Mouse (Mus musculus) forebrain, embryonic 12.5 days (tissue): ENCODE measurements around the gene Snx18. TPM values are rescaled to one million over a fixed set of nuclear protein-coding genes. Genes with fewer than 3 reads are reported as not detected.

Source experiments
- ATAC-seq: fragments of 200-750 bp; cut with Nextera tagmentation; 2 replicates; pipeline ENCODE4 v1.8.0; 2017; ENCODE audit warnings: moderate TSS enrichment; ENCODE audit not compliant: low FRiP score
- H3K27ac ChIP-seq: fragments of 300-500 bp; sonication (generic); 2 replicates; pipeline ENCODE4 v1.5.1; 2016; ENCODE audit warnings: mild to moderate bottlenecking
- H3K27me3 ChIP-seq: fragments of 300-500 bp; sonication (generic); 2 replicates; pipeline ENCODE4 v1.6.1; 2016; ENCODE audit warnings: mild to moderate bottlenecking
- H3K36me3 ChIP-seq: fragments of 300-500 bp; sonication (generic); replicated peaks from 2 replicates; pipeline ENCODE4 v1.6.1; 2016; ENCODE audit warnings: mild to moderate bottlenecking
- H3K4me1 ChIP-seq: fragments of 300-500 bp; sonication (generic); 2 replicates; pipeline ENCODE4 v1.6.1; 2016
- H3K4me2 ChIP-seq: fragments of 300-500 bp; sonication (generic); 2 replicates; pipeline ENCODE4 v1.6.1; 2016; ENCODE audit warnings: mild to moderate bottlenecking, moderate library complexity
- H3K4me3 ChIP-seq: fragments of 300-500 bp; sonication (generic); replicated peaks from 2 replicates; pipeline ENCODE4 v1.5.1; 2016; ENCODE audit warnings: mild to moderate bottlenecking
- H3K9ac ChIP-seq: fragments of 300-500 bp; sonication (generic); 2 replicates; pipeline ENCODE4 v1.6.1; 2016; ENCODE audit warnings: mild to moderate bottlenecking
- H3K9me3 ChIP-seq: fragments of 300-500 bp; sonication (generic); 2 replicates; pipeline ENCODE4 v1.6.1; 2016
- whole genome bisulfite sequencing: fragments of 180-500 bp; shearing (Covaris S2); methylation state at CpG from one replicate; pipeline ENCODE4 v1.1.7; 2016; 5-methylcytosine and 5-hydroxymethylcytosine counted together
- polyA plus RNA-seq: library from polyadenylated mRNA; unstranded; fragments of >200 nt; fragmentation: Nextera tagmentation; extraction: Ambion mirVana; gene quantifications from 2 replicates; pipeline ENCODE4 v1.2.1, GENCODE M21; 2016

The Snx18 gene
- 15.3 and 18.2 TPM in 2 replicates for polyA plus RNA-seq

DNA sequence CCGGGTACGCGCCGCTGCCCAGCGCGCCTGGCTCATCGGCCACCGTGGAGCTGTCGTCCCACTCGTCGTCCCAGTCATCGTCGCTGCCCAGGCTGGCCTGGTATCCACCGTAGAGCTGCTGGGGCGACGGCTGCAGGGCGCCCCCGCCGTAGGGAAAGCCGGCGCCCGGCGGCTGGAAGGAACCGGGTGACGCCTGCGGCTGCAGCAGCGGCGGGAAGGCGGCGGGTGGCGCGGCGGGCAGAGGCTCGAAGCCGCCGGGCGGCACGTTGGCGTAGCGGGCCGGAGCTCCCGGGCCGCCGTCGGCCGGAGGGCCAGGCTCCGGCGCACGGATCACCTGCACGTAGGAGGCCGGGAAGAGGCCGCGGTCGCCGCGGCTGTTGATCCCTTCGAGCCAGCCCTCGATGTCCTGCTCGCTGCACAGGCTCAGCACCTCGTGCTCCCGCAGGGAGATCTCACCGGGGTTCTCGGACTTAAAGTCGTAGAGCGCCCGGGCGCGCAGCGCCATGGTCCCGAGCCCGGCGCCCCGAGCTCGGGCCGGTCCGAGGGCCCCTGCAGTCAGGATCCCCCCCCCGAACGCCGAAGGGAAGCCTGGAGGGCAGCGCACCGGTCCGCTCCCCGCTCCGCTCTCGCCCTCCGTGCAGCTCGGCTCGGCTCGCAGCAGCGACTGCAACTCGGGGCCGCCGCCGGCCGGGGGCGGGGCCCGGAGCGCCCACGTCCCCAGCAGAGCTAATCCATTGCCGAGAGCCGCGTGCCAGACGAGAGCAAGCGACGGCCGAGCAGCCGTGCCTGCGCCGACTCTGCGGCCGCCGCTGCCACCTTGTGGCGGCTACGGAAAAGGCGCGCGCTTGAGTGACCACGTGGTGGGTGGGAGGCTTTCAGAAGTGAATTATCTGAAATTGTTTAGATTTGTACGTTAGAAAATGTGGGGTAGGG, at the start of gene Snx18:
Snx18 (minus strand) TSS at position 674 of the 933 bp plus-strand sequence.
- H3K4me1 ChIP-seq, result peaks cover 44% of the 10 kb centered on the region
- under 1% methylated on average over 97 of the region's 119 CpGs for WGBS

DNA sequence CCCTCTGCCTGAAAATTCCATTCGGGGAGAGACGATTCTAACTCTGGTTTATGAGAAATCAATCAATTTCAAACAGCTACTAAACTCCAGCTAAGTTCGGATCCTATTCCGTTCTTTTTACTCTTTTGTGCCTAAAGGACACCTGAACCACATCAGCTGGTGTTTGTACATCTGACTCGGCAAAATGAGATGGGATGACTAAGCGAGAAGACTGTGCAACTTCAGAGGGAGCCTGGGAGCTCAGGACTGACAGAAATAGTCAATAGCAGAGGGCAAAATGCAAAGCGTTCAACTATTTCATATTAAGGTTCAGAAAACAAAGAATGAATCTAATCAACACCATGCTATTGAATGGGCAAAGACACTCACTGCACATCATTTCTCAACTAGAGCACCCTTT, 45.5 kb upstream of the Snx18 start:
- H3K27me3 ChIP-seq, result peaks cover 2% of the 10 kb centered on the region; the same call in 1 of the 2 replicates
- H3K4me3 ChIP-seq, result no peak overlapping the region
- H3K9me3 ChIP-seq, result no peaks in the 10 kb centered on the region
- H3K4me1 ChIP-seq, result peaks cover 12% of the 10 kb centered on the region
- H3K9ac ChIP-seq, result no peak overlapping the region
- no peak for ATAC-seq
- no peak overlapping the region for H3K27ac ChIP-seq
- no peaks in the 10 kb centered on the region for H3K36me3 ChIP-seq
- WGBS, result 76% methylated on average over 7 of the region's 7 CpGs
- peak overlapping the region; percentile 26; the same call in 1 of the 2 replicates for H3K4me2 ChIP-seq

More for the DNA sequence above, at the start of gene Snx18:
- Histone ChIP-seq H3K27me3 (no peaks in the 10 kb centered on the region), H3K9me3 (no peaks in the 10 kb centered on the region), H3K4me2 (peak within 1 kb of the TSS; percentile 87), H3K27ac (peak within 1 kb of the TSS; percentile 88), H3K4me3 (peak within 1 kb of the TSS; percentile 76), H3K9ac (peak within 1 kb of the TSS; percentile 86), H3K36me3 (no peaks in the 10 kb centered on the region)
- peak; percentile 95 for ATAC-seq

DNA sequence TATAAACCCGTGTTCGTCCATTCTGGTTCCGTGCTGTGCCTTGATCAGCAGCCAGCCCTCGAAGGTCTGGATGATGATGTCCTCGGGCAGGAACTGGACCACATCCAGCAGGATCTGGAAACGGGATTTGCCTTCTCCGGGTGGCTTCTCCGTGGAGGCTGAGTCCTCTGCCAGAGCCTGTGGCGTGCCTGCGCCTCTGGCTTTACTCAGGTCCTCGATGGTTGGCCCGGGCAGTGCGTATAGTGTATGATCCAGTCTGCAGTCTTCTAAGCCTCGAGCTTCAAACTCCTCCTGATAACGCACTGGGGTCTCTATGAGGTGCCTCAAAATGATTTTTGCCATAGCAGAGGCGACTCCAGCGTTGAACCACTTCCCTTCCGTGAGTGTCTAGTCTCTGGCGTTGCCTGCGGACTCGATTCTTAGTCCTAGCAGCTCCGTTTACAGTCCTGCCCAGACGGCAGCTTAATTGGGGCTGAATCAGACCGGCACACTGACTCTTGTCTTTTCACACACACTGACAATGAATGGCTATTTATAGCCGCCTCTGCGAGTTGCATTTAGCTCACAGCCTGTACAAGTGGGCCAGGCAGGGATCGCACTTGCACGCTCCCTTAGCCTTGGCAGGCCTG, 44.9 kb upstream of the Snx18 start, which contains the start of gene Hspb3:
Hspb3 (minus strand) TSS at position 526 of the 629 bp plus-strand sequence.
- Histone ChIP-seq H3K4me1 (peaks cover 12% of the 10 kb centered on the region), H3K9me3 (no peaks in the 10 kb centered on the region), H3K9ac (no peak within 1 kb of the TSS), H3K4me3 (no peak within 1 kb of the TSS), H3K27ac (no peak within 1 kb of the TSS), H3K4me2 (peak within 1 kb of the TSS; percentile 26), H3K36me3 (no peaks in the 10 kb centered on the region), H3K27me3 (no peaks in the 10 kb centered on the region)
- peak; percentile 81; the same call in 1 of the 2 replicates for ATAC-seq
- 52% methylated on average over 28 of the region's 28 CpGs for WGBS

DNA sequence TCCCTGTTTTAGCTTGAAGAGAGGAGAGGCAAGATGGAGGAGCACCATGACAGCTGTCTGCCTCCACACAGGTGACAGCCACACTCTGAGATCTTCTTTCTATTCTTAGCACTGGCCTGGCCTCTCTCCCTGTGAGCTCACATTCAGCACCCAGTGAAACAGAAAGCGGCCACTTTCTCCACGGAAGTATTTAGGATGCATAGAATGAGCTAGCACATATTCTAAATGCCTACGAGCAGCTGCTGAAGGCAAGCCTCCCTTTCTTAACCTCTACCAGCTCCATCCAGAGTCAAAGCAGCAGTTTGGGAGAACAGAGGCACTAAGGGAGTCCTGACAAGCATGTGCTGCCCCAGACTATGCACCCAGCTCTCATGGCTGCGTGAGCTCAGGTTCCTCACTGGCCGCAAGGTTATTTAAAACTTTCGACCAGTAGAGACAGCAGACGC, 43.5 kb upstream of the Snx18 start:
- no peak overlapping the region for H3K9ac ChIP-seq
- H3K27ac ChIP-seq, result no peak overlapping the region
- H3K36me3 ChIP-seq, result no peaks in the 10 kb centered on the region
- no peak overlapping the region for H3K4me2 ChIP-seq
- WGBS, result 74% methylated on average over 7 of the region's 7 CpGs
- H3K4me3 ChIP-seq, result no peak overlapping the region
- H3K4me1 ChIP-seq, result peaks cover 12% of the 10 kb centered on the region
- H3K27me3 ChIP-seq, result no peaks in the 10 kb centered on the region
- H3K9me3 ChIP-seq, result no peaks in the 10 kb centered on the region
- ATAC-seq, result no peak

DNA sequence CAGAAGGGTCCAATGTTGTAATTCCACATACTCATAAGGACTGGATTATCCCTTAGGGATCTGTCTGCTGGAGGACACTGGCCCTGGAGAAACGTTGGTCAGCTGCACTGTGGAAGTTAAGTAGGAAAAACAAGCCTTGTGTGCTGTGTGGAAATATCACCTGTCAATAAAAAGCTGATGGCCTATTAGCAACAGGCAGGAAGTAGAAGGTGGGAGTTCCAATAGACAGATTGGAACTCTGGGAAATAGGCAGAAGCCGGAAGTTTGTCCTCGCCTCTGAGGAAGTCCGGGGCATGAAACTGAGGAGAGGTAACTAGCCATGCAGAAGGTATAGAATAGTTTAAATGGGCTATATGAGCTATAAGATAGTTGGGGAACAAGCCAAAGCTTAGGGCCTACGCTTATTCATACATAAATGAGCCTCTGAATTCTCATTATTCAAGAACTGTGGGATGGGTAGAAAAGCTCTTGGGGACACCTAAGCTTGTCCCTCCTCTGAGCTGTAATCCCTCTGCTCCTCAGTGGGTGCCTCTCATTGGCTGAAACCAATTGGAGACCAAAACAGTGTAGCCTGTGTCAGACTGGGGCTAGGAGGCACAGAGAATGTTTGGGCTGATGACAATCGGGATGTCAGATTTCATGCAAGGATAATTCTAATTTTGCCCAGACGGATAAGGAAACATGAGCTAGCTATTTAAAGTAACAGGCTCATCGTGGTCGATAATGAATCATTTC, 42.4 kb upstream of the Snx18 start:
- H3K9me3 ChIP-seq, result no peaks in the 10 kb centered on the region
- no peaks in the 10 kb centered on the region for H3K27me3 ChIP-seq
- no peaks in the 10 kb centered on the region for H3K36me3 ChIP-seq
- H3K4me2 ChIP-seq, result no peak overlapping the region
- no peak overlapping the region for H3K27ac ChIP-seq
- H3K9ac ChIP-seq, result no peak overlapping the region
- no peak overlapping the region for H3K4me3 ChIP-seq
- no peak for ATAC-seq
- H3K4me1 ChIP-seq, result peaks cover 12% of the 10 kb centered on the region
- 85% methylated on average over 9 of the region's 9 CpGs for WGBS

DNA sequence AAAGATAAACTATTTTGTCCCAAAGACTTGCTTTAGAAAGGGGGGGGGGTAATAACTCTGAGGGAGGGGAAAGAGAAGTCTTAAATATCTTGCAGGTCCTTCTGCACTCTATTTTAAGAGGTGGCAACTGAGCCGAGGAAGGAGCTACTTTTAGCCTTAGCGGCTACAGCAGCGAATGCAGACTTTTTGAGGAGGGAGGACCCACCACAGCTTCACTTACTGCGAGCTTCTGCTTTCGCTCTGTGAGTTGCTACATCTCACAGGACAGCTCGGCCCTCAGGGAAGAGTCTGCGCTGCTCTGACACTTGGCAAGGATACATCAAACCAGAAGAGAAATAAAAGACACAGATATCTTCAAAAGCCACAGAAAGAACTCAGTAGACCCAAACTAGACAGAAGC, 38.8 kb upstream of the Snx18 start:
- Histone ChIP-seq H3K4me1 (0 out of 2 replicates have a peak, but pooled peaks cover 3% of the 10 kb centered on the region), H3K4me2 (no peak overlapping the region), H3K9ac (no peak overlapping the region), H3K36me3 (no peaks in the 10 kb centered on the region), H3K27ac (no peak overlapping the region), H3K9me3 (no peaks in the 10 kb centered on the region), H3K27me3 (no peaks in the 10 kb centered on the region), H3K4me3 (no peak overlapping the region)
- ATAC-seq, result no peak
- 86% methylated on average over 7 of the region's 7 CpGs for WGBS

DNA sequence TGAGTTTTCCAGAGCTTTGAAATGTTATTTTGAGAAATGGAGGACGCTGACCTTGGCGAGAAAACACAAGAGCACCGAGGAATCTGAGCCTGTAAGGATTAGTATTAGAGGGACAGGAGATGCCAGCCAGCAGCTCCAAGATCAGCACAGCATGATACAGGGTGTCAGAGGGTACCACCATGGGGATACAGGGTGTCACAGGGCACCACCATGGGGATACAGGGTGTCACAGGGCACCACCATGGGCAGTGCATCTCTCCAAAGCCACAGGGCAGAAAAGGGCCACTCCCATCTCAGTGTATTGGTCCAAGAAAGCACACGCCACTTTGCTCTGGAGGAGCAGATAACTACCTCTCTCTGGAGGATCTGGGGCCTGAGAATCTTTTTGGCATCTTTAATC, 38.3 kb upstream of the Snx18 start:
- Histone ChIP-seq H3K4me3 (no peak overlapping the region), H3K4me2 (no peak overlapping the region), H3K4me1 (0 out of 2 replicates have a peak, but pooled peaks cover 3% of the 10 kb centered on the region), H3K9ac (no peak overlapping the region), H3K27me3 (no peaks in the 10 kb centered on the region), H3K36me3 (no peaks in the 10 kb centered on the region), H3K27ac (no peak overlapping the region), H3K9me3 (no peaks in the 10 kb centered on the region)
- ATAC-seq, result no peak
- WGBS, result 87% methylated on average over 4 of the region's 4 CpGs

DNA sequence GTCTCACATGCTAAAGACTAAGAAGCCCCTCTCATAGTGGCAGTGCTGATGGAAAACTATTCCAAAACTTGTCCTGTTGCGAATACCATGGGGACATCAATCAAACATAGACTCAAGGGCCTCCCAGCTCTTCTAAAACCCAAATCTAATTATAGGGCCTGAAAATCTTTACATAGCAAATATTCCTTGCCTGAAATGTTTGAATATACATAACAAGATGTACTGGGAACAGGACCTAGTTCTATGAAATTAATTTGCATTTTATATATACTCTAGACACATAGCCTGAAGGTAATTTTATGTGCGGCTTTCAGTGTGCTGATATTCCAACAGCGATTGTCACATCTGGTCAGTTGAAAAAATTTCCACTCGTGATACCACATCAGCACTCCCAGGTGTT, 37.1 kb upstream of the Snx18 start:
- Histone ChIP-seq H3K36me3 (no peaks in the 10 kb centered on the region), H3K4me3 (no peak overlapping the region), H3K27me3 (no peaks in the 10 kb centered on the region), H3K9ac (no peak overlapping the region), H3K4me1 (0 out of 2 replicates have a peak, but pooled peaks cover 1% of the 10 kb centered on the region), H3K4me2 (no peak overlapping the region), H3K9me3 (no peaks in the 10 kb centered on the region), H3K27ac (no peak overlapping the region)
- ATAC-seq, result no peak
- WGBS, result 95% methylated on average over 4 of the region's 4 CpGs

DNA sequence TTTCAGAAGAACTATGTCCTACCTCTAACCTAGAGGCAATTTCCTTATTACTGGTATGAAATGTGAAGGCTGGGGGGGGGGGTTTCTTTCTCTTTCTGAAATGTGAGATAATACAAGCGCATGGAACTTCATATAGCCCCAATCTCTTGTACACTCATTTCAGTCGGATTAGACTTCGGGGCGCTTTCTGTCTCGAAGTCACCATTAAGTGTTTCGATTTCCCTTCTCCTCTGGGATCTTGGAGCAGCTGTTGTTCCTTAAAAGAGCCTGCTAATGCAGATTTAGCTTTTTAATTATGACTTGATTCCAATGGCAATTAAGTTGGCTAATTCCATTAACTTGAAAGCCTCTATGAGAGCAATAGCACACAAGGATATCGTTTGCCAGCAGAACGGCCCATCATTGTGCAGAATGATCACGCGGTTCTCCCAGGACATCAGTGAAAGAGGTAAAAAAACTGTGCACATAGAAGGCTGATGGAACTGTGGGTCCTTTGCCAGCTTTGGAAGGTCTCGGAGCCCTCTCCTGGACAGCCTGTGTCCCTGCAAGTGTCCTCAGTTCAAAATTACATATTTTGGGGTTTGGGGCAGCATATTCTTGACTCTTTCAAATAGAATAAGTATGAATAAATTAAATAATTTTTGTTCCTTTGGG, 22.7 kb upstream of the Snx18 start:
- 63% methylated on average over 11 of the region's 11 CpGs for WGBS
- ATAC-seq, result no peak

DNA sequence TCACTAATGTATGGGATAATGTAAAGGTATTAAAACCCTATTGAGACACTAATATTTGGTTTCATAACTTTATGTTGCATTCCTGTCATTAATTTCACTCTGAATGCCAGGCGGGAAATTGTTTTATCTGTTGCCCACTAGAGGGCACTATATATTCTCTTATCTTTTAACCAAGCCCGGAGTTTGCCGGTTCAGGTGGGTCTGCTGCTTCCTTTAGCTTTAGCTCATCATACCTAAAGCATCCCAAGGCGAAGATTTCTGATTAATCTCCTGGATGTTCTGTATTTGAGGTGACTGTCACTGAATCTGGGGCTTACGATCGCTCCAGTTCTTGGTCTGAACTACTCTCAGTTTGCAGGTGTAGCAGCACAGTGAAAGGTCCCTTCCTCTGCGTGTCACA, 20.6 kb upstream of the Snx18 start:
- Histone ChIP-seq H3K27ac (no peak overlapping the region), H3K9me3 (no peaks in the 10 kb centered on the region), H3K4me1 (0 out of 2 replicates have a peak, but pooled peaks cover 4% of the 10 kb centered on the region), H3K36me3 (no peaks in the 10 kb centered on the region), H3K27me3 (no peaks in the 10 kb centered on the region), H3K9ac (no peak overlapping the region), H3K4me3 (no peak overlapping the region), H3K4me2 (no peak overlapping the region; the same call in 1 of the 2 replicates)
- WGBS, result 28% methylated on average over 7 of the region's 7 CpGs
- ATAC-seq, result 0 out of 2 replicates have a peak, but pooled peaks have one; percentile 20

More for the DNA sequence above, 22.7 kb upstream of the Snx18 start:
- no peaks in the 10 kb centered on the region for H3K9me3 ChIP-seq
- no peak overlapping the region for H3K27ac ChIP-seq
- no peak overlapping the region for H3K4me3 ChIP-seq
- 0 out of 2 replicates have a peak, but pooled peaks cover 4% of the 10 kb centered on the region for H3K4me1 ChIP-seq
- H3K4me2 ChIP-seq, result no peak overlapping the region
- H3K9ac ChIP-seq, result no peak overlapping the region
- no peaks in the 10 kb centered on the region for H3K27me3 ChIP-seq
- H3K36me3 ChIP-seq, result no peaks in the 10 kb centered on the region

DNA sequence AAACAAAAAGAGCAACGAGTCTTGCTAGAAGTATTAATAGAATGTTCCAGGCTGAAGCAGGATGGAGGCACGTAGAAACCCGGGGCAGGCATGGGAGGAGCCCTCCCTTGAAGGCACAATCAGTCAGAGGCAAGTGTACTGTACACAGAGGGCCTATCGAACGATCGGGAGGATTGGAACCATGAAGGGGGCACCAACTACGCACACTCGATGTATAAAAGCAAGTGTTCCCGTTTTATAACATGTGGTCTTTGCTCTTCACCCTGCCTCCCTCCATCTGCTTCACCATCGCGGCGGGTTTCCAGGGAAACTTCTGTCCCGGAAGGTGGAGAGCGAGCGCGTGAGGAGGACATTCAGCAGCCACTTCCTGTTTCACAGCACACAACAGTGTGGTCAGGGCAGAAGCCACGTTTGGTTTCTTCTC, 17.4 kb upstream of the Snx18 start:
- Histone ChIP-seq H3K36me3 (no peaks in the 10 kb centered on the region), H3K27ac (no peak overlapping the region), H3K4me1 (0 out of 2 replicates have a peak, but pooled peaks cover 4% of the 10 kb centered on the region), H3K9me3 (no peaks in the 10 kb centered on the region), H3K4me2 (no peak overlapping the region), H3K9ac (no peak overlapping the region), H3K27me3 (no peaks in the 10 kb centered on the region), H3K4me3 (no peak overlapping the region)
- 85% methylated on average over 17 of the region's 17 CpGs for WGBS
- ATAC-seq, result no peak
